Comparison of ENCODE assay signal across 20 mouse cellular contexts in the genomic region with DNA sequence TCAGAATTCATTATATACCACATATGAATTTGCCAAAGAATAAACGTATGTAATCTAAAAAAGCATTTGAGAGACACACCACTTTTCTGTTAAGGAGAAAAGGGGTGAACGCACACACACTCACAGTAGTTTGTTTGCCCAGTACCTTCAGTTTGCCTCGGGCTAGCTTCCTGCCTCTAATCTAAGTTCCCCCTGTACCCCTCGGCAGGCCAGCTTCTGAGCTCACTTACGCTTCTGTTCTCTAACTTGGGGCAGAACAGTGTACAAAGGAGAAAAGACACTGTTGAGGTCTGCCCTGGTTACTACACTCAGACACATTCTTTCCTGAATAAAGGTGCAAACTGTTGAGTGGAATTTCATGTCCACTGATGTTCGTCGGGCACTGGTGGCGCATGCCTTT.
"Had no signal": no experiment of that assay in that cellular context is flagged by ENCODE, and none has a peak within 500 bp of the region (broad histone marks: within the 10 kb centered on the region; RNA-seq: fewer than 3 reads in every experiment).

No protein-coding gene starts in this region.

- H3K9ac ChIP-seq: liver, postnatal 0 days; lung, embryonic 15.5 days; midbrain, embryonic 13.5 days; midbrain, embryonic 15.5 days; neural tube, embryonic 12.5 days had no signal

- ATAC-seq: liver, postnatal 0 days; lung, postnatal 0 days; midbrain, embryonic 13.5 days; midbrain, embryonic 15.5 days had no signal

- H3K4me2 ChIP-seq: lung, embryonic 15.5 days; midbrain, embryonic 11.5 days; midbrain, embryonic 13.5 days; midbrain, embryonic 15.5 days; neural tube, embryonic 12.5 days had no signal

- H3K4me1 ChIP-seq: lung, embryonic 15.5 days had no signal

- H3K27ac ChIP-seq: lung, embryonic 15.5 days; macrophage; midbrain, embryonic 15.5 days; neural tube, embryonic 12.5 days had no signal

- H3K27me3 ChIP-seq: lung, embryonic 15.5 days; midbrain, embryonic 13.5 days; midbrain, embryonic 15.5 days; neural tube, embryonic 12.5 days had no signal

- DNase-seq: liver, postnatal 0 days; lung, adult 2 months; lung, postnatal 14 days; lung, postnatal 36 days; retina, postnatal 1 day; right cerebral cortex, adult 18-20 months; right cerebral cortex, postnatal 25 days; right cerebral cortex, postnatal 4 days; spleen, adult 18-20 months; thymus, adult 18-20 months; thymus, postnatal 14 days; thymus, postnatal 36 days had no signal

- H3K36me3 ChIP-seq: midbrain, embryonic 15.5 days had no signal

- H3K4me3 ChIP-seq: lung, embryonic 15.5 days; megakaryocyte, embryonic 14.5 days; midbrain, embryonic 13.5 days; midbrain, embryonic 15.5 days; neural tube, embryonic 12.5 days had no signal

- H3K9me3 ChIP-seq: lung, embryonic 15.5 days; midbrain, embryonic 13.5 days; midbrain, embryonic 15.5 days had no signal
